Mouse (Mus musculus): ENCODE results near the gene Gm10181.
"Not testable (repeated sequence)": the region's sequence is repeated elsewhere in the genome, so short reads cannot be mapped to it uniquely, and the experiment has no call there.

Gene Gm10181

DNA sequence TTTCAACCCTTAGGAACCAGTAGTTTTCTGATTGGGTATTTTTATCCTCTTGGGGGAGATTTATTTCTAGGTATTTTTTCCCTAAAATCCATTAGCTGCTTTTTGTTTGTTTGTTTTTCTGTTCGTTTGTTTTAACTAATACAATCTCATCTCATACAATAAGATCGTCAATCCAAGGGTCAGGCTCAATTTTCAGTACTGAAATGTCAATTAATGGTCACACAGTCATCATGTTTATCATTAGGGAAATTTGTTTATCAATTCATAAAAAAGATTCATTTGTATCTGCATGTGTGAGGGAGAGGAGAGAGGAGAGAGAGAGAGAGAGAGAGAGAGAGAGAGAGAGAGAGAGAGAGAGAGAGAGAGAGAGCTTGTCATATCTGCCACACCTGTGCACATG, at the start of gene Gm10181:
Gene Gm10181 (plus strand): TSS at position 301 of the 400 bp plus-strand sequence.
- no peak for DNase-seq

DNA sequence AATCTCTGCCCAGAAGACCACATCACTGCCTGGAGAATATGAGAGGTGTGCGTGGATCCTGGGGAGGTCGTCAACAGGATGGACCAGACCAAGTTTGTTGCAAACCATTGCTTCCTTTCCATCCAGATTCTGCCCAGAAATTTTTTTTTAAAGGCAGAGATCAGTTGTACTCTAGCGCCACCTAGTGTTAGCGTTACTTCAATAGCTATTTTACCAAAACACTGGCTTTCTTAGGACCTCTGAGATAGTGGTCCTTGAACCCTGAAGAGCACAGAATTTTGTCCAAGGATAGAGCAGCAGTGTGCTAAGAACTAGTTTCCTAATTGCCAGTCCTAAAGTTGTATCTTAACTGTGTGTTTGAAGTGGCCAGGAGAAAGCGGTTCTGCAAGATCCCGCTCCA, 47.6 kb upstream of the Gm10181 start:
- peak; percentile 6 to 9 for DNase-seq

DNA sequence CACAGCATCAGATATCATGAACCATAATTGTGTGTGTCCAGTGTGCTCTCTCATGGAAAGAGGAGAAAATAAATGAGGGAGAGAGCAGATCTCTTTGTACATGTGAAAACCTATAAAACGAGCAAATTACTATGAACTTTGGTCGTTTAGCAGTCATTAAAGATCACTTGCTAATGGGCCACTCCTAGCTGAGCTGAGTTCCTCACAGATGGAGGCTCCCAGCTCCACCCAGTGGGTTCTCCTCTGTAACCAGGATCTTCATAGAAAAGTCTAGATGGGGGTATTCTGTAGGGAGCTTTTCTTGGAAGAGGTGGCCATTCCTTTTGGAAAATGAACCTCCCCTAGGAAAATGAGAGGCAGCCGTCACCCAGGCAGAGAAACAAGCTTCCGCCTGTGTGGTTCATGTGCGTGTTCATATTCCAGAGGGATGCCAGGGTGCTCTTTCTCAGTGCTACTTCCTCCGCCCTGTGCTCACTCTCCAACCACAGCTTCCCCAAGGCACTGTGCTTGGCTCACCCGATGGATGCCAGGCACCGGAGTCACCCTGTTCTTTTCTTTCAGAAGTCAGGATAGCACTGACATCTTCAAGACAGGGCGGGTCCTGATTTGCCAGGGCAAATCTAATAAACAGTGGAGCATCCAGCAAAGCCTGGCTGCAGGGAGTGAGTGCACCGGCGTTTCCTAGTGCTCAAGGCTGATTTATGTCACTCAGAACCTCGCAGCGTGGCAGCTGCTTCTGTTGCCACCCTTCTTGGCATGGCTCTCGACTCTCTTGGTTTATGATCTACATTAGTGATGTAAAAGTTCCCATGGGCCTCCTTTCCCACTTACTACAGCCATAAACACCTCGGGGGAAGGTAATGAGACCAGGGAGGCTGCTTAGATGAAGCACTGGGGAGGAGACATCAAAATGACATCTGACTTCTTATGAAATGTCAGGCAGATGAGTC, 46.8 kb upstream of the Gm10181 start:
- DNase-seq = no peak

DNA sequence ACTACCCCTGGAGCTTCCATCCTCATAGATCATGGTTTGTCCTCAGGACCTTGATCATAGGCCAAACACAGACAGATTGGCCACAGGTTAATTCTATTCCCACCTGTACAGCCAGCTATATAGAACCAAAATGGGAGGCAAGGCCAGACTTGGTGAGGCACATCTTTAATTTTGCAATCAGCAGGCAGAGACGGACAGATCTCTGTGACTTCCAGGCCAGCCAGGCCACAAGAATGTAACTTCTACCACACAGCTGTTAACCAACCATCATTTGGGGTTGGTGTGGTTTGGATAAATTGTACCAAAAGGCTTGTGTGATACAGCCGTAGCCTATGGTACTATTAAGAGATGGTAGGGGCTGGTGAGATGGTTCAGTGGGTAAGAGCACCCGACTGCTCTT, 44.9 kb upstream of the Gm10181 start:
- DNase-seq = no peak

DNA sequence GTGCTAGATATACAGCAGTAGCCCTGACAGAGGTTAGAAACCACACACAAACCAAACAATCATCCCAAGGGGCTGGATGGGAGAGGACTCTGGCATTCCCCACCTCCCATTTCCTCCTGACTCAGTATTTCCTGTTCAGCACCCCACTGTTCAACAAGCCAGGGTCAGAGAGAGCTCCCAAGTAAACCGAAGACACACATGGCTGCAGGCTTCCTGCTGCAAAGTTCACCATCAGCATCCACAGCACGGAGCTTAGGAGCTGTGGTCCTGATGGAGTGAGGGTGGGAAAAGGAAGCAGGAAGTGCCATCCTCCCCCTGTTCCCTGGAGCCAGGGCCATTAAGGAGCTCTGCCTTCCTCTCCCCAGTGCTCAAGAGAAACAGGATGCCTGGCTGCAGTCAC, 40.9 kb upstream of the Gm10181 start:
- no peak for DNase-seq

DNA sequence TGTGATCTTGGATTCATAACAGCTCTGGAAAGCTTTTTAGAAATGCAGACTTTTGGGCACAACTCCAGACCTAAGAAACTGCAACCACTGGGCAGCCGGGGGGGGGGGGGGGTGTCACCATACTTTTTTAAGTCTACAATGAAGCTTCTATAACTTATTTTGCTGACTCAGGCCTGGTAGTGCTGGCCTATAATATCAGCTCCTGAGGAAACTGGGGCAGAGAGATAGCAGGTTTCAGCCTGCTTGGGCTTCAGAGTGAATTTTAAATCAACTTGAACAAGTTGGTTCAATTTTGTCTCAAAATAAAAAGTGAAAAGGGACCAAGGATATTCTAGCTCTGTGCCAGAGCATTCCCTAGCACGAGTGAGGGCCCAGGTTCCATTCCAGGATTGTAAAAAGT, 40.3 kb upstream of the Gm10181 start:
- no peak for DNase-seq

DNA sequence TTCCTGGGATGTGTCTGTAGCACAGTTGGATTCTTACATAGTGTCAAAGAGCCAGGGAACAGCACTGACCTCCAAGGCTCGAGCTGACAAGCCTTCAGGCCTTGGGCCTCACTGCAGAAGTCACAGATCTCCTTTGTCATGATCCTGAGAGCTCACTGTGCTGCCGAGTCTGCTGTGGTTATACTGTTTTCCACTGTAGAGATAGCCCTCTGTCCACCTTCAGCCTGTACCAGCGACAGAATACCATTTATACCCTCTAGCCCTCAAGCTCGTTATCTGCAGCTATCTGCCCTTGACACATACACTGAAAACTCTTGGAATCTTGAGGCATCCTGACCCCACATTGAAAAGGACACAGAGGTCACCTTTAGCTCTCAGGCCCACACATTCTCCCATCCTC, 37.3 kb upstream of the Gm10181 start:
- DNase-seq = no peak

DNA sequence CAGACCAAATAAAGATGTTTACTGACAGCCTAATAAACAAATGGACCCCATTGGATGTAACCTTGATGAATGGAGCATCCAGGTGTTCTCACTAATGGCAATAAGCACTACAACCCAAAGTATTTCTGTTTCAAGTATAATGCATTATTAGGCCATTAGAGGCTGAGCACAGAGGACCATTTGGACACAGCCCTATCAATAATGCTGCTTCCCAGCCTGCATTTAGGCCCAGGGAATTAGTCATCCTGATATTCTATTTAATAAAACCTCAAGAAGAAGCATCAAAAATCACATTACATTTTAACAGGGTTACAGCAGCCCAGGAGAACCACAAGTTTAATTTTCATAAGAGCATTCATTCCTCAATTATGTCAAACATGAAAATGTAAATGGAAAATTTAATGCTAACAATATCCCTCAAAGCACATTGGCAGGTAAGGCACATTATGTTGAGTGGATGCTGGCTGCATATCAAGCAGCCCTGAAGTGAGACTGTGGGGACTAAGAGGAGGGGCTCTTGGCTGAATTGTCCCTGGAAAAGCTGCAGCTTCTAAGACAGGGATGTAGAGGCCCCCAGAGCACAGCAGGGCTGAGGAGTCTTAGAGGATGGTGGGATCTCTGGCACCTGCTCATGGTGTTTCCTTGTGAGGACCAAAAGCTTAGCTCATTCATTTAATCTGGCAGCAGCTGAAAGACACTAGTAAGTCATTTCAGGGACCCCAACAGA, 33.4 kb upstream of the Gm10181 start:
- DNase-seq = no peak

DNA sequence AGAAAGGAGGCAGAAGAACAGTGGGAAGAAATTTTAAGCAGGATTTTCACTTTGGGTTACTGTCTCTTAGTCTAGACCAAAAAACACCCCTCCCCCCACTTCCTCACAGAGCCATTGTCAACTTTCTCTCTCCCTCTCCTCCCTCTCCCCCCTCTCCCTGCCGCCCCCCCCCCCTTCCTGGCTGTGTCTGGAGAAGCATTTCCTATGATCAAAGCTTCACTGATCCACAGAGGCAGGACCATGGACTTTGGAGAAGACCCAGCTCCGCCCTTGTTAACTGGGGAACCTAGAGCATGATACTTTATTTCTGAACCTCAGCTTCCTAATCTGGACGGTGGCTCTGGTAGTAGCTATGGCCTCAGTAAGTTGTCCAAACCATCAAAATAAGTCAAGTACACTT, 30.5 kb upstream of the Gm10181 start:
- DNase-seq = no peak

DNA sequence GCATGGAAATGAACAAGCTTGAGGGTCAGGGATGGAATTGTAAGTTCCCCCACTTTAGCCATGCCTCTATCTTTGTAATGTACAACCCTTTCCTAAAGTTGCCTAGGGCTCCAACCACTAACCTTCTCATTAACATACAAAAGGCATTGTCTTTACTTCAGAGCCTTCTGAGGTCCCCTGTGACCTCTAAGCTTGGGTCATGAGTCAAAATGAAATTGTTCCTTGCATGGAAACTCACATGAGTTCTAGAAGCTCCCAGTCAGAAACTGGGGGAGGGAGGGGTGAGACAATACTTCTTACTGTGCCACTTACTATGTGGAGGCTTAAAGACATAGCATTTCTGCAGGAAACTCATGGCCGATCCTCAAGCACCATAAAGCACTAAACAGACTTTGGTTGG, 16.6 kb upstream of the Gm10181 start:
- no peak for DNase-seq

DNA sequence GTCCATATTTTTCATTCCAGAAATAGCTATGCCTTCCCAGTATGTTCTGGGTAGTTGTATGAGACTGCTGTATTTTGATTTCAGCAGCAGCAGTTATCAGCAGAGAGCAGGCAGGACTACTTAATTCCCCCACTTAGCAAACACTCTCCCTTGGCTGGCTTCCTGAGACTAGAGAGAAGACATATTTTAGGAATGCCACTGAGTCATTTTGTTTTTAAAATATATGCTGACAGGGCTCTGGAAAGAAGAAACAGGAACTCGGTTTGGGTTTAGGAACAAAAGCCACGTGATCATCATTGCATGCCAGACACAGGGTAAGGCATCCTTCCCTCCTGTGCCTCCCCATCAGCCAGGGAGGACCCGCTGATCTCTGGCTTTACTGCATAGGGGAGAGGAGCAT, 13.2 kb upstream of the Gm10181 start:
- no peak for DNase-seq

DNA sequence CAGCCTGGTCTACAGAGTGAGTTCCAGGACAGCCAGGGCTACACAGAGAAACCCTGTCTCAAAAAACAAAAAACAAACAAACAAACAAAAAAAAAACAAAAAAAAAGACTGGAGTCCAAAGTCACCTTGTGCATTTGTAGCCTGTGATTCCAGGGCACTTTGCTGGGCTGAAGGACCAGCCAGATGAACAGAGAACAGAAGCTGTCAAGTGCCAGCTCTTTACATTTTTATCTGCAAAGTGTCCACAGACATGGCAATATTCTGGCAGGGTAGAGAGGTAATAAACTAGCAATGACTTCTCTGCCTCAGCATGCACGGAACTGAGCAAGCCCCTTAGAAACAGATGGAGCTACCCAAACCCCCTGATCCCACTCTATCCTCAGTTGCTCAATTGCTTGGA, 12.7 kb upstream of the Gm10181 start:
- DNase-seq = no peak

DNA sequence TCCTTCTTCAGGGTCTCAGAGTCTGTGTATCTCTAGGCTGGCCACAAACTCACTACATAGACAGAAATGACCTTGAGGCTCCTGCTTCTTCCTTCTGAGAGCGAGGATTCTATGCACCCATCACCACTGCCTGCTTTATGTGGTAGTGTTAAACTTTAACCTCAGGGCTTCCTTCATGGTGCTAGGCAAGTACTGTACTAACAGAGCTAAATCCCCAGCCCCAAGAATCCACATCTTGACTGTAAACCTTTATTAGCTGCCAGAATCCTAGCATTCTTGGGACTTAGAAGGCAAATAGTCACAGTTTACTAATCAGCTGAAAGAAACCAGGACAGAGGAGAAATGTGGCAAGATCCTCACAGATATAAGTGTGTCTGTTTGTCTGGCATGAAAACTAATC, 1.6 kb downstream of the Gm10181 start:
- DNase-seq = no peak

DNA sequence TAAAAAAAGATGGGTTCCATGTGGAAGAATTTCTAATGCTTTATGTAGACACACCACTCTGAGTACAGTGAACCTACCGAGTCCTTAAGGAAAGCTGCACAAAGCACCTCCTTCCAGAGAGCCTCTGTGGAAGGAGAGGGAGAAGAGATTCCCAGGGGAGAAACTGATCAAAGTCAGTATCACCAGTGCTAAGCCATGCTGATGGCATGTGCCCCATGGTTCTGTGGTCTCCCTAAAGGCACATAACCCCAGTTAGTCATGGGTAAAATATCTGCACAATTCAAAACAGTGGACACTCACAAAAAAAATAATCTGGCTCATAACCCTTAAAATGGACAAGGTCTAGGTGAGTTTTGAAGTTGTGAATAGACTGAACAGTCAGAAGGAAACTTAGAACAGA, 13.7 kb downstream of the Gm10181 start:
- no peak for DNase-seq

DNA sequence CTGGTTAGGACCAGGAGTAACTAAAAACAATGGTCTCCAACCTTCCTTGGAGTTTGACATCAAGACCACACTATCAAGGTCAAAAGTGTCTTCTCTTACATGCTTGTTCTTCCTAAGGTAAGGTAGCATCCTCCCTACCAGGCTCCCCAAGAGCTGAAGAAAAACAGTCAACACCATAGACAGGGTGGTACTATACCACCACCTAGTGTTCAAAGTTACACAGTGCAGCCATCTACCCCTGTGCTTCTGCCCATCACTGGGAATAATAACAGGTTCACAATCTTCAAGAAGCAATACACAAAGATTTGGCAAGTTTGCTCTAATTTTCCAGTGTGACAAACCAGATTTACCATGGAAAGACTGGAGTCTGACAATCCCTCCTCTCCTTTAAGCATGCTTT, 15.4 kb downstream of the Gm10181 start:
- DNase-seq = peak; percentile 15 to 34

DNA sequence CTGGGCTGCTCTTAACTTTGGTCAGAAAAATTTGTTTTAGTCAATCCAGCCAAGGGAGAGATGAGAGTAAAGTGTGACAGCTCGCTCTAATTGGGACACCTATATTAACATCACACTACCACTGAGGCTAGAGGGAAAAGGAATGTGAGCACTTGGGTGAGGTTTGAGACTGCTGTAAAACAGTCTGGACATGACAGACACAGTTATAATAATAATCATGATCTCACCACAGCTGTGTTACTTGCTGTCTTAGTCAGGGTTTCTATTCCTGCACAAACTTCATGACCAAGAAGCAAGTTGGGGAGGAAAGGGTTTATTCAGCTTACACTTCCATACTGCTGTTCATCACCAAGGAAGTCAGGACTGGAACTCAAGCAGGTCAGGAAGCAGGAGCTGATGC, 34.4 kb downstream of the Gm10181 start:
- not testable (repeated sequence) for DNase-seq

DNA sequence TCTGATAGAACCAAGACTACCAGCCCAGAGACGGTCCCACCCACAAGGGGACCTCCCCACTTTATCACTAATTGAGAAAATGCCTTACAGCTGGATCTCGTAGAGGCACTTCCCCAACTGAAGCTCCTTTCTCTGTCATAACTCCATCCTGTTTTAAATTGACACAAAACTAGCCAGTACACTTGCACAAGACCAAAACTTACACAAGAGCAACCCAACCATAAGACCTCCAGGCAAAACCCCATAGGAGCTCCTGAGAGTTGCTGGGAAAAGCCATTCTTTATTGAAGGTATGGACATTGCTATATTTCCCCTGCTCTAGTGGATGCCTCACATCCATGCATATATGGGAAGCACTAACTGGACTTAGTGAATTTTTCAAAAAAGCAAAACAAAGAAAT, 34.8 kb downstream of the Gm10181 start:
- no peak for DNase-seq

DNA sequence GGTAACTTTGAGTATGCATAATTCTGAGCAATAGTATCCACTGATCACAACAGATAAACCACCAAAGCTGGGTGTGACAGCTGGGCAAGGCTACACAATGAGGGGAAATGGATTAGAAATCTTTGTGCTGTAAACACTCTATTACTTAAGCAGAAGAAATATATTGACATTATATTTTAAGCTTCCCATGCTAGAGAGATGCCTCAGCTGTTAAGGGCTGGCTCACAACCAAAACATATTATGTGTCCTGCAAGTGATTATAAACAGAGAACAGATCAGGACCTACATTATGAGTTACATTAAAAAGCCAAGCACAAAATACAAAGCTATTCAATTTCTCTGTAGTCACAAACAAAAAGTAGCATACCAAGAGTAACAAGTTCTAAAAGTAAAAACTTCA, 43.0 kb downstream of the Gm10181 start:
- no peak for DNase-seq

DNA sequence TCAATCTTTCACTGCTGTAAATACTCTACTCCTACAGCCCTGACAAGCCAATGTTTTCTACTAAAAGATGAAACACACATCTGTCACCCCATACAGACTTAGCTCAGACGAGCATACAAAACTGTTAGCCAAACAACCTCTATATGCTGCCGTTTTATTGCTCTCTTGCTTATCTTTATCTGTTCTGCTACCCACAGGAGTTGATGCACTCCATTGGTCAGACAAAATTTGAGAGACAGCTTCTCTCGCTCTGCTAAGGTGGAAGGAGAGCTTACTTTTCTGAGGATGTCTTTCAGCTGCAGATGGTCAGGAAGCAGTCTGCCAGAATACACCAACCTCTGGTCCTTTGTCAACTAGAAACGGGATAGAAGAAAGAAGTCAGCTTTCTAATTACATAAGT, 43.7 kb downstream of the Gm10181 start:
- no peak for DNase-seq

DNA sequence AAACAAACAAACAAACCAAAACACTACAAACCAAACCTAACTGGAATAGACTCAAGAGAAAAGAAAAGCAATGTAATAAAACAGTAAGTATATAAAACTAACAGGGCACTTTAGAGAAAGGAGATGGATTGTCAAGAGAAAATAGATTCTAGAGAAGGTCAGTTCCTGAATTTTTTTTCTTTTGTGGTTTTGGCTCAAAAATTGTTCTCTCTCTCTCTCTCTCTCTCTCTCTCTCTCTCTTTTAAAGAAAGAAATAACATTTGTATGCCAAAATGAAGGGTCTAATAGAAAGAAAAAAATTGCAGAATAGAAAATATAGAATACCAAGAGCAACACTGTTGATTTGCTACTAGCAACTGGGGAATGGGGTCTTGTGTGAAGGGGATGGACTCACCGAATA, 49.7 kb downstream of the Gm10181 start:
- DNase-seq = no peak

Measured in kidney, adult 8-10 months (tissue).